Mouse (Mus musculus) monocyte, adult 59 days (primary cell): ENCODE results near the gene Bsx. TPM values are rescaled to one million over a fixed set of nuclear protein-coding genes. Genes with fewer than 3 reads are reported as not detected.

ENCODE experiments used
- total RNA-seq, 2 experiments: library from RNA; stranded (reverse); gene quantifications; one replicate each; pipeline ENCODE4 v1.2.4; 2023

Gene Bsx
- total RNA-seq, result not detected

DNA sequence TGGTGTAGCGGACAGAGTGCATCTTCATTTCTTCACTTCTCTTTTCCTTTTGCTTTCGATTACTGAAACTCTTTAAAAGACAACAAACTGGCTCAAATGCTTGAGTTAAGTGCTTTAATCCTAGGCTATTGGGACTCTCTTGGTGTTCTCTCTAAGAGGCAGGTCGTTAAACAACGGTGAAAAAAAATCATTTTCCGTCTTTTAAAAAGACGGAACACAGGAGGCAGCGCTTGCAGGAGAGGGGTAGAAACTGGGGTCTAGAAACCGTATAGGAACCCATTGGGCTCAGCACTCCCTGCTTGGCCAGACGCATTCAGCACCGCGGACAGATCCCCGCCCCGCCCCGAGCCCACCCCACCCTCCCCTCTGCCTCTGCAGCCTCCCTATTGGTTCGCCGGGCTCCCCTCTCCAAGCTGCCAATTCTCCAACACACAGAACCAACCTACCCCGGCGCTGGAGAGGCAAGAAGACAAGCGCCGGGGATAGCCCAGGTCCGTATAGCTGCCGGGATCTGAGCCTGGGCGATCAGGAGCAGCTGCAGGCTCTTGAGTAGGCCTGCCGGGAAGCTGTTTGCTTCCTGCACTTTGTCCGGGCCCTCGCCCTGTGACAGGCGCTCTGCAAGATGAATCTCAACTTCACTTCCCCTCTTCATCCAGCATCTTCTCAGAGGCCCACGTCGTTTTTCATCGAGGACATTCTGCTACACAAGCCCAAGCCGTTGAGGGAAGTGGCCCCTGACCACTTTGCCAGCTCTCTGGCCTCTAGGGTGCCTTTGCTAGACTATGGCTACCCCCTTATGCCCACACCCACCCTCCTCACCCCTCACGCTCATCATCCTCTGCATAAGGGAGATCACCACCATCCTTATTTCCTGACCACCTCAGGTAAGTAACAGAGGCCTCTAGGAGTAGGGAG, at the start of gene Bsx:
Gene Bsx, plus strand, starts transcription at position 572 of the 915 bp plus-strand sequence.

Other genes starting within 250 kb of the Bsx start
- not detected for gene Gm21915, start 203.5 kb upstream of the Bsx start, total RNA-seq
- under 1 TPM; 0.76 to 0.97 TPM for gene Clmp, start 188.2 kb upstream of the Bsx start, total RNA-seq
- 1,000 to 10,000 TPM; 1,611 to 1,854 TPM for gene Hspa8, start 73.1 kb upstream of the Bsx start, total RNA-seq
- not detected for gene Jhy, start 90.0 kb downstream of the Bsx start, total RNA-seq
- 1 to 10 TPM in 1 of 2 experiments, under 1 TPM in 1; 0.68 to 1.4 TPM for gene Crtam, start 130.5 kb downstream of the Bsx start, total RNA-seq